Mouse (Mus musculus) cerebellum, adult 2 months (tissue): ENCODE results near the gene Cd180.

Source experiments
- CTCF ChIP-seq: fragments of 200-500 bp; IDR thresholded peaks from 2 replicates; pipeline ENCODE4 v1.5.1; 2011; ENCODE audit warnings: low read depth, mild to moderate bottlenecking, control low read depth, low read length, moderate library complexity, borderline replicate concordance; ENCODE audit not compliant: insufficient read depth
- POLR2A ChIP-seq: fragments of 200-500 bp; IDR thresholded peaks from 2 replicates; pipeline ENCODE4 v1.6.1; 2011; ENCODE audit warnings: low read length, control low read depth, borderline replicate concordance; ENCODE audit not compliant: insufficient read depth

GRCm38 (mm10) chr13:102674083-102674482, 19.3 kb upstream of the Cd180 start:
- TF ChIP-seq CTCF (no peak), POLR2A (no peak)
